Mouse (Mus musculus): Measurements from ENCODE around the gene Aggf1. TPM values are rescaled to one million over a fixed set of nuclear protein-coding genes. Genes with fewer than 3 reads are reported as not detected.
"Not testable (repeated sequence)": the region's sequence is repeated elsewhere in the genome, so short reads cannot be mapped to it uniquely, and the experiment has no call there.

Aggf1 gene
- polyA plus RNA-seq, 1 experiment from 2014 or later, result 40.2 TPM

GRCm38 (mm10) chr13:95382418-95382817 lies 7.3 kb upstream of the Aggf1 start:
- Histone ChIP-seq H3K27me3 (ENCODE audit: control insufficient read depth, insufficient read depth, low read length) (no peaks in the 10 kb centered on the region), H3K27ac (ENCODE audit: low read depth, low read length) (no peak overlapping the region), H3K4me3 (ENCODE audit: low read length) (no peak overlapping the region), H3K36me3 (ENCODE audit: control insufficient read depth, insufficient read depth, low read length) (no peaks in the 10 kb centered on the region), H3K9me3 (ENCODE audit: control insufficient read depth, low read length) (no peaks in the 10 kb centered on the region), H3K4me1 (ENCODE audit: control insufficient read depth, insufficient read depth, low read length) (no peaks in the 10 kb centered on the region), H3K4me2 (replicated peaks; ENCODE audit: low read depth, low read length) (no peak overlapping the region), H3K9ac (ENCODE audit: low read depth, low read length) (no peak overlapping the region)
- WGBS, result 57% methylated on average over 5 of the region's 5 CpGs
- no peak for ATAC-seq (ENCODE audit: low FRiP score, low TSS enrichment)

GRCm38 (mm10) chr13:95378696-95379095 lies 3.5 kb upstream of the Aggf1 start:
- 84% methylated on average over 3 of the region's 3 CpGs for WGBS

GRCm38 (mm10) chr13:95376689-95377289 lies 1.6 kb upstream of the Aggf1 start:
- H3K27ac ChIP-seq (ENCODE audit: low read depth, low read length); H3K4me3 ChIP-seq (ENCODE audit: low read length); H3K4me2 ChIP-seq (replicated peaks; ENCODE audit: low read depth, low read length); H3K36me3 ChIP-seq (ENCODE audit: control insufficient read depth, insufficient read depth, low read length); ATAC-seq (ENCODE audit: low FRiP score, low TSS enrichment); H3K9ac ChIP-seq (ENCODE audit: low read depth, low read length); H3K9me3 ChIP-seq (ENCODE audit: control insufficient read depth, low read length); H3K27me3 ChIP-seq (ENCODE audit: control insufficient read depth, insufficient read depth, low read length): not testable (repeated sequence)
- WGBS, result 92% methylated on average over 11 of the region's 11 CpGs
- peaks cover 11% of the 10 kb centered on the region for H3K4me1 ChIP-seq (ENCODE audit: control insufficient read depth, insufficient read depth, low read length)

More at GRCm38 (mm10) chr13:95378696-95379095, 3.5 kb upstream of the Aggf1 start:
- no peak overlapping the region for H3K27ac ChIP-seq (ENCODE audit: low read depth, low read length)
- ATAC-seq (ENCODE audit: low FRiP score, low TSS enrichment), result no peak
- H3K9ac ChIP-seq (ENCODE audit: low read depth, low read length), result no peak overlapping the region
- peaks cover 6% of the 10 kb centered on the region; the same call in 1 of the 2 replicates for H3K4me1 ChIP-seq (ENCODE audit: control insufficient read depth, insufficient read depth, low read length)
- H3K36me3 ChIP-seq (ENCODE audit: control insufficient read depth, insufficient read depth, low read length), result no peaks in the 10 kb centered on the region
- no peak overlapping the region for H3K4me2 ChIP-seq (replicated peaks; ENCODE audit: low read depth, low read length)
- H3K9me3 ChIP-seq (ENCODE audit: control insufficient read depth, low read length), result no peaks in the 10 kb centered on the region
- no peaks in the 10 kb centered on the region for H3K27me3 ChIP-seq (ENCODE audit: control insufficient read depth, insufficient read depth, low read length)
- H3K4me3 ChIP-seq (ENCODE audit: low read length), result no peak overlapping the region

GRCm38 (mm10) chr13:95375554-95375914 lies 382 bp upstream of the Aggf1 start:
- WGBS, result 25% methylated on average over 6 of the region's 6 CpGs
- peak overlapping the region; percentile 87 for H3K4me2 ChIP-seq (replicated peaks; ENCODE audit: low read depth, low read length)
- ATAC-seq (ENCODE audit: low FRiP score, low TSS enrichment), result peak; percentile 7; the same call in 1 of the 2 replicates

GRCm38 (mm10) chr13:95366356-95366755 lies 8.8 kb downstream of the Aggf1 start:
- Histone ChIP-seq H3K4me3 (ENCODE audit: low read length) (no peak overlapping the region), H3K27me3 (ENCODE audit: control insufficient read depth, insufficient read depth, low read length) (no peaks in the 10 kb centered on the region), H3K9me3 (ENCODE audit: control insufficient read depth, low read length) (no peaks in the 10 kb centered on the region), H3K4me2 (replicated peaks; ENCODE audit: low read depth, low read length) (no peak overlapping the region), H3K36me3 (ENCODE audit: control insufficient read depth, insufficient read depth, low read length) (peaks cover 81% of the 10 kb centered on the region), H3K9ac (ENCODE audit: low read depth, low read length) (no peak overlapping the region), H3K4me1 (ENCODE audit: control insufficient read depth, insufficient read depth, low read length) (no peaks in the 10 kb centered on the region), H3K27ac (ENCODE audit: low read depth, low read length) (no peak overlapping the region)
- 93% methylated on average over 8 of the region's 8 CpGs for WGBS
- ATAC-seq (ENCODE audit: low FRiP score, low TSS enrichment), result no peak

More at GRCm38 (mm10) chr13:95375554-95375914, 382 bp upstream of the Aggf1 start:
- H3K27ac ChIP-seq (ENCODE audit: low read depth, low read length), result peak overlapping the region; percentile 63; the same call in 1 of the 2 replicates
- no peaks in the 10 kb centered on the region for H3K27me3 ChIP-seq (ENCODE audit: control insufficient read depth, insufficient read depth, low read length)
- peak overlapping the region; percentile 99 for H3K4me3 ChIP-seq (ENCODE audit: low read length)
- no peaks in the 10 kb centered on the region for H3K9me3 ChIP-seq (ENCODE audit: control insufficient read depth, low read length)
- peaks cover 11% of the 10 kb centered on the region for H3K4me1 ChIP-seq (ENCODE audit: control insufficient read depth, insufficient read depth, low read length)
- peak overlapping the region; percentile 95; the same call in 1 of the 2 replicates for H3K9ac ChIP-seq (ENCODE audit: low read depth, low read length)
- peaks cover 6% of the 10 kb centered on the region for H3K36me3 ChIP-seq (ENCODE audit: control insufficient read depth, insufficient read depth, low read length)

- Histone ChIP-seq H3K9ac (ENCODE audit: low read depth, low read length) (no peak overlapping the region), H3K4me3 (ENCODE audit: low read length) (no peak overlapping the region), H3K4me2 (replicated peaks; ENCODE audit: low read depth, low read length) (no peak overlapping the region), H3K9me3 (ENCODE audit: control insufficient read depth, low read length) (no peaks in the 10 kb centered on the region), H3K27ac (ENCODE audit: low read depth, low read length) (no peak overlapping the region), H3K27me3 (ENCODE audit: control insufficient read depth, insufficient read depth, low read length) (no peaks in the 10 kb centered on the region), H3K4me1 (ENCODE audit: control insufficient read depth, insufficient read depth, low read length) (no peaks in the 10 kb centered on the region), H3K36me3 (ENCODE audit: control insufficient read depth, insufficient read depth, low read length) (peaks cover 80% of the 10 kb centered on the region)
- WGBS, result 90% methylated on average over 4 of the region's 4 CpGs
- ATAC-seq (ENCODE audit: low FRiP score, low TSS enrichment), result no peak
Measured at GRCm38 (mm10) chr13:95363440-95363839, 11.7 kb downstream of the Aggf1 start.

GRCm38 (mm10) chr13:95358223-95358622 lies 16.9 kb downstream of the Aggf1 start:
- Histone ChIP-seq H3K27ac (ENCODE audit: low read depth, low read length) (no peak overlapping the region), H3K27me3 (ENCODE audit: control insufficient read depth, insufficient read depth, low read length) (no peaks in the 10 kb centered on the region), H3K4me2 (replicated peaks; ENCODE audit: low read depth, low read length) (no peak overlapping the region), H3K4me1 (ENCODE audit: control insufficient read depth, insufficient read depth, low read length) (no peaks in the 10 kb centered on the region), H3K4me3 (ENCODE audit: low read length) (no peak overlapping the region), H3K9ac (ENCODE audit: low read depth, low read length) (no peak overlapping the region), H3K9me3 (ENCODE audit: control insufficient read depth, low read length) (no peaks in the 10 kb centered on the region), H3K36me3 (ENCODE audit: control insufficient read depth, insufficient read depth, low read length) (peaks cover 94% of the 10 kb centered on the region)
- no peak for ATAC-seq (ENCODE audit: low FRiP score, low TSS enrichment)
- WGBS, result 90% methylated on average over 2 of the region's 2 CpGs

- Histone ChIP-seq H3K9me3 (ENCODE audit: control insufficient read depth, low read length) (no peaks in the 10 kb centered on the region), H3K4me1 (ENCODE audit: control insufficient read depth, insufficient read depth, low read length) (no peaks in the 10 kb centered on the region)
- no peak for ATAC-seq (ENCODE audit: low FRiP score, low TSS enrichment)
Measured at GRCm38 (mm10) chr13:95348476-95348875, 26.7 kb downstream of the Aggf1 start.

GRCm38 (mm10) chr13:95347018-95347696 lies 28.0 kb downstream of the Aggf1 start:
- H3K9ac ChIP-seq (ENCODE audit: low read depth, low read length), result no peak overlapping the region
- 0 out of 2 replicates have a peak, but pooled peaks have one; percentile 38 for ATAC-seq (ENCODE audit: low FRiP score, low TSS enrichment)
- H3K4me2 ChIP-seq (replicated peaks; ENCODE audit: low read depth, low read length), result no peak overlapping the region
- peaks cover 22% of the 10 kb centered on the region for H3K36me3 ChIP-seq (ENCODE audit: control insufficient read depth, insufficient read depth, low read length)
- no peak overlapping the region for H3K4me3 ChIP-seq (ENCODE audit: low read length)
- H3K9me3 ChIP-seq (ENCODE audit: control insufficient read depth, low read length), result no peaks in the 10 kb centered on the region
- no peaks in the 10 kb centered on the region for H3K4me1 ChIP-seq (ENCODE audit: control insufficient read depth, insufficient read depth, low read length)
- H3K27me3 ChIP-seq (ENCODE audit: control insufficient read depth, insufficient read depth, low read length), result no peaks in the 10 kb centered on the region
- 33% methylated on average over 8 of the region's 8 CpGs for WGBS
- H3K27ac ChIP-seq (ENCODE audit: low read depth, low read length), result no peak overlapping the region

More at GRCm38 (mm10) chr13:95348476-95348875, 26.7 kb downstream of the Aggf1 start:
- H3K36me3 ChIP-seq (ENCODE audit: control insufficient read depth, insufficient read depth, low read length), result peaks cover 33% of the 10 kb centered on the region
- no peak overlapping the region for H3K27ac ChIP-seq (ENCODE audit: low read depth, low read length)
- H3K4me2 ChIP-seq (replicated peaks; ENCODE audit: low read depth, low read length), result no peak overlapping the region
- H3K27me3 ChIP-seq (ENCODE audit: control insufficient read depth, insufficient read depth, low read length), result no peaks in the 10 kb centered on the region
- WGBS, result 89% methylated on average over 3 of the region's 3 CpGs
- no peak overlapping the region for H3K9ac ChIP-seq (ENCODE audit: low read depth, low read length)
- H3K4me3 ChIP-seq (ENCODE audit: low read length), result no peak overlapping the region

All from kidney, embryonic 14.5 days (tissue).